Mouse (Mus musculus) hematopoietic stem cell, adult 5-6 weeks (primary cell): ENCODE results near the gene Foxn3. TPM values are rescaled to one million over a fixed set of nuclear protein-coding genes. Genes with fewer than 3 reads are reported as not detected.
"Not testable (repeated sequence)": the region's sequence is repeated elsewhere in the genome, so short reads cannot be mapped to it uniquely, and the experiment has no call there.

ENCODE experiments used
- ATAC-seq, 2 experiments: fragments of 125-278 bp in 1 of 2; replicated peaks in 1 of 2; 2 replicates each; pipeline ENCODE4 v1.8.0; 2016 to 2017; ENCODE audit warnings: inconsistent platforms in 2 of 2, mild to moderate bottlenecking in 2 of 2, moderate number of reproducible peaks in 2 of 2, low read depth in 1 of 2, moderate TSS enrichment in 1 of 2; ENCODE audit not compliant: low FRiP score in 2 of 2, poor library complexity in 2 of 2, severe bottlenecking in 2 of 2, insufficient read depth in 1 of 2, low TSS enrichment in 1 of 2
- total RNA-seq: library from RNA; stranded (forward); fragments of 172-1452, 232-1000 nt; gene quantifications from 2 replicates; pipeline ENCODE4 v1.2.3, GENCODE M21; 2017

Gene Foxn3
- total RNA-seq, 1 experiment from 2014 or later, result 50.9 TPM

DNA sequence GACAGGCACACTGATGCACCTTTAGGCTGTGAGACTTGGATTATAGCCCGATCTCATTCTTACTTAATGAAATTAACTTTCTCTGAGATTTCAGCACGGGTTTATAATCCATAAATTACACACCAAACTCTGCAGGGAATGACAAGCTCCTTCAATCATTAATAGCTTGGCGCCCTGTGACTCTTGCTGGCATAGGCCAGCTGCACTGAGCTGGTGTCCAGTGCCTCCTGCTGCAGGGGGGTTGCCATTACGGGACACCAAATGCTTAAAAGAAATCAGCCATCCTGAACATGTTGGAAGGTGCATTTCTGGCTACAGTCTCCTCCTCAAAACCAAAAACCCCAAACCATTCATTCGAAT lies 364.3 kb downstream of the Foxn3 start:
- no peak for ATAC-seq

DNA sequence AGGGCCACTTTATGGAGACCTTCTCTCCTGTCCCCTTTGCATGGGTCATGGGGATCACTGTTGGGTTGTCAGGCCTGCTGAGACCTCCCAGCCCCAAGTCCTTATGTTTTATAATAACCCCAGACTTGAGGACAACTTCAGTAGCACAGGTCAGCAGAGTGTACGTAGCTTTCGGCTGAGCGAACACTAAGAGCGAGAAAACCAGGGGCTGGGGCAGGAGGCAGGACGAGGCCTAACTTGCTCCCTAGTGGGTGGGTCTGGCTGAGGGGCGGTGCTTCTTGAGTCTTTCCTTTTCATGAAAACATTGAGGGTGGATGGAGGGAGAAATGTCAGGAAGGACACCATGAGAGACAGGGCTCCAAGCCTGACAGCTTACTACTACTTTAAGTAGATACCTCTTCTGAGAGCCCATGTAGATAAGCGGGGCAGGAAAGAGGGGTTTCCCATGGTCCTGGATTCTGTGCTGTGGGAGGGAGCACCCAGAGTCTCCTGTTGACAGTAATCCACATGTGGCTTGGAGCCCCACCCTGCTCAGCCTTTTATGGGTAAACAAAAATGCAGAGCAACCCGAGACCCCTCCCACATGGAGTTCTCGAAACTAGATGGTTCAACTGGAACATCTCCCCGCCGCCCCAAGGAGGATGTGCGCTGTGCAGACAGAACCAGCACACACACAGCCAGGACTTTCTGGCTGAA lies 364.8 kb downstream of the Foxn3 start:
- ATAC-seq, result no peak

DNA sequence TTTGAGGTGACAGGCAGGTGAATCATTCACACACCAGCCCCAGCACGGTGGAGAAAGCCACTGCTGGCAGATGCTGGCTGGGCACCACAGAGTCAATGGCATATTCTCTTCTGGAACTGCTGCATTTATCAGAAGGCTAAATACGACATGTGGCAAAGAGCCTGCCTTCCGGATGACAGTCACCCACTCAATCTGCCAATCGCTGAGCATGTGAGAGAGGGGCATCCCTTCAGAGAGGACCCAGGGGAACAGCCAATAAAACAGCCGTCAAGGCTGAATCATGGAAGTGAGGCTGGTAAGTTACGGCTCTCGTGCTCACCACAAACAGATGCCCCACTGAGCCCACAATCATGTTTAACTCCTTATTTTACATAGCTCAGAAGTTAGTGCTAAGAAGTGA lies 366.4 kb downstream of the Foxn3 start:
- ATAC-seq, result 0 out of 4 replicates have a peak, but pooled peaks of 1 of the 2 experiments have one; percentile 12

DNA sequence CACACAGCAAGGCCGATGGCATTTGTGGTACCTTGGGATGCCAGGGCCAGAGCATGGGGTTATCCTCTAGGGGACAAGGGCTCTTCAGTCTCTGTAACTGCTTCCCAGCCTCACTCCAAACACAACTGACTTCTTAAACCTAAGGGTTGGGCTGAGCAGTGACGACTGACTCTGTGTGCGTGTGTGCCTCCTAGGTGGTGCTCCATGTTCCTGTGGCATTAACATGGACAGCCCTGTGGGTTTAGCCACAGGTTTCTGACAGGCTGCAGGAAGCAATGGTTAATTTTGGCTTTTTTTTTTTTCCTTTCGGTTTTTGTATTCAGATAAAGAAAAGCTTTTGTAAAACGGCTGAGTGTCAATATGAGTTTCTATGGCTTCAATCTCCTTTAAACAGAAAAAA lies 367.7 kb downstream of the Foxn3 start:
- peak; percentile 80 to 90 for ATAC-seq

DNA sequence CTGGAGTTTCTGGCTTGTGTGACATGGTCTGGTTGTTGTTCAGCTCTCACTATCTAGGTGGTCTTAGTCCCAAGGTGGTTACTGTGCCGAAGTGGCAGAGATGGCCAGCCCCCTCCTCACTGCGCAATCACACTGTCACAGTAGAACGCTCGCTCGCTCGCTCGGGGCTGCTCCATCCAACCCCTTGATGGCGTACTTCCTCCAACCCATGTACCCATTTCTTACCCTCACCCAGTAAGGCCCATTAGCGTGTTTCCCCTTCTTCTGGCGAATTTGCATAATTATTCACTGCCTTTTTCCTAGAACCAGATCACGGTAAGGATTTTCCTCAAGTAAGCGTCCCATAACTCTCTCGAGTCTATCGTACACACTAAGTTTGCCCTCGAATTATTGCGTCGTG lies 369.3 kb downstream of the Foxn3 start:
- ATAC-seq, result not testable (repeated sequence)

DNA sequence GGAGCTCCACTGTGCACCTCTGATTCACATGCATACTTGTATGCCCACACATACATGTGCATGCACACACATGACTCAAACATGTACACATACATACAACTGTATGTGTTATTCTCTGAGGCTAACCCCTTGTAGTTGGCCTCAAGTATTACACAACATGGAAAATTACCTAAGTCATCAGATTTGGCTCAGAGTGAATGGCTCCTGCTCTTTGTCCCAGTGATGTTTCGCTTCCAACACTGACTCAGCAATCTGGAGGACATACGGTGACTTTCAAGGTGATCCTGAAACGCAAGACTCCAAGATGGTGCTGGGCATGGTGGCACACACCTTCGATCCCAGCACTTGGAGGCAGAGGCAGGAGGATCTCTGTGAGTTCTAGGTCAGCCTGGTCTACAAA lies 375.7 kb downstream of the Foxn3 start:
- ATAC-seq, result no peak

DNA sequence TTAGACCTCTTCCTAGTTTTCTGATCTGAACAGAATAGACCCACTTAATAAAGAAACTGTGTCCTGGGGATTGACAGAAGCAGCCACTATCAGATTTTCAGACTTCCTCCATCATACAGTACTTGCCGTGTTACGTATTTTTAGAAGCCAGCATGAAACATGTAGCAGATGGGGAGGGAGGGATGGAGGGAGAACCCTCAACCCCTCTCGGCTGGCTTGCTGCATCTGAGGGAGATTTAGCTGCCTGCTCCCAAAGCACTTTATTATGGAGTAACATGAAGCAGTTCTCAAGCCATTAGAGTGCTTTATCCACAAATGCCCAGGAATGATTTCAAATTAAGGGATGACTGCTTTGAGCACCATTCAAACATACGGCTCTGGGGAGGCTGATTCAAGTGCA lies 377.1 kb downstream of the Foxn3 start:
- no peak for ATAC-seq

DNA sequence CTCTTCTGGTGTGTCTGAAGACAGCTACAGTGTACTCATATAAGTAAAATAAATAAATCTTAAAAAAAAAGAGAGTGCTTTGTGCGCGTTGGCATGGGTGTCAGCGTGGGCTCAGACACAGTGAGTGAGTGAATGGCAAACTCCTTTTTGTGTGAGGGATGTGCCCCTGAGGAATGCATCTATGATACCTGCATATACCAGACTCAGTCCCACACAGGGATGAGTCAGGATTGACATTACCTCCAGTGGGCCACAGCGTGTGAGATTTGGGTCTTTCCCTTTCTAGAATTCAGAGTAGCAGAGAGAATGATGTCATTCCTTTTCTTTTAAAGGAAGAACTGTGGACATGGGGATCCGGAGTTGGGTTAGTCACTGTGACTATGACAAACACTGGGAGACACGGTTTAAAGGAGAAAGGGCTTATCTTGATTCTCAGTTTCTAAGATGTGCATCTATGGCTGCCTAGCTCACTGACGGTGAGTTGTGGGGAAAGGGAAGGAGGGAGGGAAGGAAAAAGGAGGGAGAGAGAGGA lies 380.1 kb downstream of the Foxn3 start:
- ATAC-seq, result no peak

DNA sequence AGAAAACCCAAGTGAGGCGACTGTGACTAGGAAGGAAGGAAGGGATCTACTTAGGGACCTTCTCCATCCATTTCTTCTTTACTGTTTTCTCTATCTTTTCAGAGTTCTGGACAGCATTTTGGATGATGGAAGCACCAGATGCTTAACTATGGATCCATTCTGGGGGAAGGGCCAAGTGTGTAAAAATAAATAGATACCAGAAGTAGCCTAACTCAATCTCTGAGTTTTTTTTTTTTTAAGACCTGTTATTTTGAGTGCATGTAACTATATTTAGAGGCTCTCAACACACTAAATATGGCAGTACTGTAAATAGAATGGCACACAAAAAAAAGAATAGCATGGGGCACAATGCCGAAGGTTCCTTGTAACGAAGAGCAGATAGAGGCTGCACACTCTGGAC lies 381.0 kb downstream of the Foxn3 start:
- ATAC-seq, result no peak

DNA sequence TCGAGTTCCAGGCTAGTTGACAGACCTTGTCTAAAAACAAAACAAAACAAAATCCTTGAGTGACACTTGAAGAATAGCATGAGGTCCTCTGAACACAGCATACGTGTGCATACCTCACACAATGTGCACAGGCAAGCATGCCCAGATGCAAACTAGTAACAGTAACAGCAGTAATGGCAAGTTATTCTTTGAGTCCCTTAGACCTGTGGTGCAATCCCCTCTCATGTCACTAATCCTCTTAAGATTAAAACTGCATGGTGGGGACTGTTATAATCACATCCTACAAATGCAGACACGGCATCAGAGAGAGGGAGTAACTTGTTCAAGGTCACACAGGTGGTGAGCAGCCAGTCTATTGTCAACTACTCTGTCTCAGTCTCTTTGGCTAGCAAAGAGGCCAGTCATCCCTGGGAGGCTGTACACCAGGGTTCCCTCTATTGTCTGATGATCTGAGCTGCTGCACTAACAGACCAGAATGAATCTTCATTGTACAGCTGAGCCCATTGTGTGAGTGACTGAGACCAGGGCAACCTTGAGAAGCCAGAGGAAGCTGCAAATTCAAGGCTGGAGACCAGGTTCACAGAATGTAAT lies 383.1 kb downstream of the Foxn3 start:
- ATAC-seq, result no peak

DNA sequence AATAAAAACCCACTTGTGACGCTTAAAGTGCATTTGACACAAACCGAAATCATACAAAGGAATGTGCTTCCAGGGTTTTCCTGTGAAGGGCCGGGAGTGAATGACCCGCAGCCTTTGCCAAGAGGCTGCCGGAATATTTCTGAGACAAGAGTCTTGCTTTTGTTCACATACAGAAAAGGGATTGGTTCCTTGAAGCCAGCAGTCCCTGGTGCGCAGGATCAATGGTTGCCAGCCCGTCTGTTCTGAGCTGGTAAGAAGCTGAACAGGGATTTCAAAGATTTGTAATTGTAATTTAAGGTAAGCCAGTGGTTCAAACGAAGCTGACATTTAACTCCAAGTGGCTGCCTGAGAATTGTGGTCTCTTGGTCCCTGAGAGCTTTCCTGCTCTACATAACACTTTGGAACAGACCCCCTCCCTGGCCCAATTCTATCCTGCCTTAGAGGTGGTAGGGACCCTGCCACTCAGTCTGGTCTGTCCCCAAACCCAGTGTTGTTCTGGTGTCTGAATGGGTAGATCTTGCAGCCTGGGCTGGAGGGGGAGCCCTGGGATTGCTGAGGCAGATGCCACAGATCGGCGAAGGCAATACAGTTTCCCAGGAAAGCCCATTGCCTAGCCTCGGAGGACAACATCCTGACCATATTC lies 388.3 kb downstream of the Foxn3 start:
- ATAC-seq, result no peak

DNA sequence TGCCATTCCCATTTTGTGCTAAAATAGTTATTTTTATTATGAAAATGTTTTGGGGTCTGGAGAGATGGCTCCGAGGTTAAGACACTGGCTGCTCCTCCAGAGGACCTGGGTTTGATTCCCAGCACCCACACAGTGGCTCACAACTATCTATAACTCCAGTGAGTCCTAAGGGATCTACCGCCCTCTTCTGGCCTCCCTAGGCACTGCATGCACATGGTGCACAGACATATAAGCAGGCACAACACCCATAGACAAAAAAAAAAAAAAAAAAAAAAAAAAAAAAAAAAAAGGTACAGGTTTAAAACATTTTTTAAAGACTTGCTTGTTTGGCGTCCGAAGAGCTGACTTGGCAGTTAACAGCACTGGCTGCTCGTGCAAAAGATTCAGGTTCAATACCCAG lies 391.2 kb downstream of the Foxn3 start:
- no peak for ATAC-seq

DNA sequence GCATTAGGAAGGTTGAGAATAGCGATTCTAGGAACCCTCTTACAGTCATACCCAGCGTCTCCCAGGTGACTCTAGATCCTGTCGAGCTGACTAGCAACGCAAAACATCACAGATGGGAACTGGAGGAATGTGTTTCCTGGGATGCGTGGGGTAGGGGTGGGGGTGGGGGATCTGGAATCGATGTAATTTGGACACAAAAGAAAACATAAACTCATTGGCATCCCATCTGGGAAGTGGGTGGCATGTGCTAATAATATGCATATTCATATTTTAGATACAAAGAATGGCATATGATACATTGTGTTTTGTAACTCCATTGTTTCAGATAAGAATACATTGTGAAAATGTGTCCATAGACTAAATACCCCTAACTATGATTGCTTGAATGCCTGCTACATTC lies 393.5 kb downstream of the Foxn3 start:
- ATAC-seq, result no peak

DNA sequence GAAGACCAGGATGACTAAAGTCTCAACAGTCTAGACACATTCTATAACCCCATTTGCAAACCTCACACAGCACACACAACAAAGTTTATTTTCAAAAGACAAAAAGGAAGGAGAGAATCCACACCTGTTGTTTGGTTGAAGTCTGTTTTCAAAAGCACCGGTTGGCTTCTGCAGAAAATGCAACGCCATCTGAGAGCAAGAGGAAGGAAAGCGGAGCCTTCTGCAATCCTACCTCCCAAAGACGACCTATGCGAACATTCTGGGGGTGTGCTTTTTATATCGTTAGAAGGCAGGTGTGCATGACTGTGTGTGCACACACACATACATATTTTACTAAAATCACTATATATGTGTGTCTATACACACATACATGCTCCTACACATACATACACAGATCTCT lies 397.3 kb downstream of the Foxn3 start:
- no peak for ATAC-seq

DNA sequence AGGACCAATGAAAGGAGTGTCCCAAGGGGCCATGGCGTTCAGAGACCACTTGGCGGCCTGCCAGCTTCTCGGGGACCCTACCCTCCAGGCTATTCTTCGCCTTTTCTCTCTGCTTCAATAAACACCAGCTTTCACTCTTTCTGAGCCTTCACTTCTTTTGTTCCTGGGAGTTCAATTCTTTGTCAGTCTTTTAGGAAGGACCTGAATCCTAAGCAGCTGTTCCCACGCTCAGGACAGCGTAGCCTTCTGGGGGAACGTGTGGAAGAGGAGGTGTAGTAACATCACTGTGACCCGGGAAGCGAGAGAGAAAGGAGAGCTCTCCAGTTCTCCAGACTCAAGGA lies 400.1 kb downstream of the Foxn3 start:
- no peak for ATAC-seq

DNA sequence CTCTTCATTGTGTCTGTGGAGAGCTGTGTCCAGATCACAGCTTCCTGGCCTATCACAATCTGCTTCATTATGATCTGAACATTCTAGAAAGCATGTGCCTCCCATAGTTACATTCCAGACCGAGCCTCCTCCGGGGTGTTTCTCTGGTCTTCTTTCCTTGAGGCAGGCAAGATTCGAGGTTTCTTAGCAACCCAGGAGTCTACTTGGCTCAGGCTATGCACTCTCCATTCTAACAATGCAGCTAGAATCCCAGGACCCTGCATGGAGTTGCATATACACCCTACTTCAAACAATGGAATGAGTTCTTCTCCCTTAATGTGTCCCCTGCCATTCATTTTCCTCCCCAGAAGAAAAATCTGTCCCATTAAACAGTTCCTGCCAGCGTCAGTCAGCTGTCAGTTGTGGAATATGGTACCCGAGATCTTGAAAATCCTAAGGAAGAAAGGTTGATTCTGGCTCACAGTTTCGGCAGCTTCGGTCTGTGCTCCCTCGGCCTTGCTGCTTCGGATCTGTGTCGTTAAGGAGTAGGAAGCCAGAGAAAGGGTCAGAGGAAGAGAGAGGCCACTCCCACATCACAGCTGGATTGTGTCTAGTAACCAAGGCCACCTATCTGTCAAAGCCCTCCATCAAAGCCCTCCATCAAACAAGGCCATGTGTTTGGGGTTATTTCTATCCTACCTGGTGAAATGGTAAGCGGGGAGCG lies 400.6 kb downstream of the Foxn3 start:
- ATAC-seq, result no peak

DNA sequence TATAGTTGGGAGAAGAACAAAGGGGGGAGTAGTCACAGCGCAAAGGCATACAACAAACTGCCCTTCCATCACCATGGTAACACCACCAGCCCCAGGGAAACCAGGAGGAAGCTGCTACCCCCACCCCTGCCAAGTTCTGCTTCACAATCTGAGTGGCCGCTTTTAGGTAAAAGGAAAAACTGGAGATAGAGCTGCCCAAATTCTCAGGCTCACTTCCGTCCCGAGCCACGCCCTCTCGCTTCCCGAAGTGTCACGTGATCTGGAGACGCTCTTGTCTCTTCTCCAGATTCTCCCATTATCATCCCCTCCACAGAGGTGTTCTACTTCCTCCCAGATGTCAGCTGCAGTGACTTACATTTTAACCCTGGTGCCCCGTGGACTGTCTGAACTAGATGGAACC lies 401.2 kb downstream of the Foxn3 start:
- peak; percentile 68 to 74 for ATAC-seq

DNA sequence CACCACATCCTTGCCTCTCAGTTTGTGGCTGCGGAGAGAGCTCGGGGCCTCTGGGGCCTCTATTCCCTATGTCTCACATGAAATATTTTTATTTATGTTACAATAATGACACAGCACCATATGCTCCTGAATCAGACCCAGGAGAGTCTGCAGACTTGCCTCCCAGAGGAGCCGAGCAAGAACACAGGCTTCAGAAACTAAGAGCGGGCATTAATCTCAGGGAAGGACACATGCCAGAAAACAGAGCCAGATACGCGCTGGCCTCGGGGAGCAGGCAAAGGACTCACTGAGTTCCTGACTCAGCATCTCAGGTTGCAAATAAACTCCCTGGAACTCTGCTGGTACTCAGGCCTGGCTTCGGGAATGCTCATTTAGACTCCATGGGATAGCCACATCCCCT lies 403.3 kb downstream of the Foxn3 start:
- no peak for ATAC-seq
